Mouse (Mus musculus) cortical plate, adult 2 months (tissue): Measurements from ENCODE around the gene Pkp1.

ENCODE experiments used
- CTCF ChIP-seq: fragments of 200-500 bp; IDR thresholded peaks from 2 replicates; pipeline ENCODE4 v1.5.1; 2011; ENCODE audit warnings: mild to moderate bottlenecking, control low read depth, low read length; ENCODE audit not compliant: insufficient read depth; ENCODE audit errors: extremely low read depth
- POLR2A ChIP-seq: fragments of 200-500 bp; IDR thresholded peaks from 2 replicates; pipeline ENCODE4 v1.6.1; 2011; ENCODE audit warnings: mild to moderate bottlenecking, low read length, control low read depth; ENCODE audit not compliant: insufficient read depth; ENCODE audit errors: extremely low read depth

DNA sequence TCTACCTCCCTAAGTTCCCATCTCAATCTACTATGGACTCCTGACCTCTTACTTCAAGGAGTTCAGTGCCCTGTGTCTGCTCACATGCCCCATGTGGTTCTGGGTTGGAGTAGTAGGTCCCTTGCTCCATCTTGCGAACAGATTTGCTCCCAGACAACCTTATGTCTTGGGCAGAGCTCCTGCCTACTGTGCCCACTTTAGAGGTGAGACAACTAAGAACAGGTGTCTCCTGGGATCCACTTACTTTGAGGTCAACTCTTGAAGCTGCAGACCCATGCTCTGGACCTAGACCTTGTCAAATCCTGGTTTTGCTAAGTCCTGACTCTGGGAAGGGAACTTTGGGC, 63.7 kb downstream of the Pkp1 start:
- TF ChIP-seq CTCF (no peak), POLR2A (no peak)
